Mouse (Mus musculus) heart, postnatal 0 days (tissue): Measurements from ENCODE around the gene Arid1b.

Source experiments
- CTCF ChIP-seq: IDR thresholded peaks from 2 replicates; pipeline ENCODE4 v1.5.1; 2016; ENCODE audit warnings: antibody characterized with exemption, control low read depth, low read depth
- EP300 ChIP-seq: IDR thresholded peaks from 2 replicates; pipeline ENCODE4 v1.6.1; 2016; ENCODE audit warnings: antibody characterized with exemption, low read depth

- TF ChIP-seq EP300 (no peak), CTCF (no peak)
These were observed 27.9 kb downstream of the Arid1b start for GRCm38 (mm10) chr17:5022019-5022544.
